Mouse (Mus musculus) thymus, adult 2 months (tissue): Measurements from ENCODE around the gene Serpina10.

ENCODE experiments used
- CTCF ChIP-seq: fragments of 200-500 bp; IDR thresholded peaks from 2 replicates; pipeline ENCODE4 v1.5.1; 2012; ENCODE audit warnings: mild to moderate bottlenecking, control low read depth, low read length, moderate library complexity, borderline replicate concordance; ENCODE audit not compliant: control insufficient read depth, poor library complexity, insufficient read depth; ENCODE audit errors: extremely low read depth
- POLR2A ChIP-seq: fragments of 200-500 bp; IDR thresholded peaks from 2 replicates; pipeline ENCODE4 v1.6.1; 2012; ENCODE audit warnings: mild to moderate bottlenecking, low read length, control low read depth, moderate library complexity; ENCODE audit not compliant: control insufficient read depth, poor library complexity, insufficient read depth; ENCODE audit errors: extremely low read depth

DNA sequence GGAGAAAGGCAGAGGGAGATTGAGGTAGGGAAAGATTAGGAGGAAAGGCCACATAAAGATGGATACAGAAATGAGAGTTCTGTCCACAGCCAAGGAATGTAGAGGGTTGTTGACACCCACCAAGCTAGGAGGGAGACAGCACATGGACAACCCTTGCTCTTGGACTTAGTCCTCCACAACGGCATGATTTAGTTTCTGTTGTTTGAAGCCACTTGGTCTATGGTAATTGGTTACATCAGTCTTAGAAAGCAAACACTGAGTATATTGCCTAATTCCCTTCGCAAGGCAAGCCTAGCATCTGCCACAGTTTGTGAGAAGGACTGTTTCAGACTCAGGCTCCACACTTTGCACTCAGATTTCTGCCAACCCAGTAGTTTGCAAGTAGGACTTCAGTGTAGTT, 4.6 kb upstream of the Serpina10 start:
- no peak for TF ChIP-seq POLR2A
- TF ChIP-seq CTCF: no peak
